Mouse (Mus musculus) CH12.LX (cell line): ENCODE measurements around the gene Tmem108. TPM values are rescaled to one million over a fixed set of nuclear protein-coding genes. Genes with fewer than 3 reads are reported as not detected.

Source experiments
- DNase-seq: peaks from one replicate; pipeline ENCODE4 v3.0.0-alpha.2; 2013; ENCODE audit errors: extremely low read depth
- H3K27ac ChIP-seq: 2 replicates; pipeline ENCODE4 v1.5.1; 2012; ENCODE audit warnings: low read depth, mild to moderate bottlenecking, control low read depth, moderate library complexity; ENCODE audit not compliant: insufficient read depth
- H3K27me3 ChIP-seq: replicated peaks from 2 replicates; pipeline ENCODE3; 2012; ENCODE audit warnings: inconsistent platforms
- H3K36me3 ChIP-seq, 2 experiments: replicated peaks in 1 of 2; 2 replicates each; pipeline versions ENCODE3 to v1.6.1; 2012; ENCODE audit warnings: inconsistent platforms in 1 of 2, low read length in 1 of 2, mild to moderate bottlenecking in 1 of 2, mixed read lengths in 1 of 2, moderate library complexity in 1 of 2; ENCODE audit not compliant: control insufficient read depth in 1 of 2, insufficient read depth in 1 of 2
- H3K4me1 ChIP-seq, 2 experiments: 2 replicates each; pipeline ENCODE4 v1.6.1; 2012; ENCODE audit warnings: inconsistent platforms in 1 of 2, moderate library complexity in 1 of 2; ENCODE audit not compliant: insufficient read depth in 2 of 2, control insufficient read depth in 1 of 2
- H3K4me2 ChIP-seq: 2 replicates; pipeline ENCODE4 v1.6.1; 2012; ENCODE audit warnings: low read depth, mild to moderate bottlenecking, control low read depth; ENCODE audit not compliant: poor library complexity, insufficient read depth, severe bottlenecking
- H3K4me3 ChIP-seq, 3 experiments: fragments of 150-350 bp in 1 of 3; sonication (generic) in 1 of 3; replicated peaks in 1 of 3; 2 replicates each; pipeline versions ENCODE3 to v1.5.1; 2011 to 2012; ENCODE audit warnings: low read depth in 2 of 3, low read length in 2 of 3, mild to moderate bottlenecking in 2 of 3, moderate library complexity in 2 of 3, control low read depth in 1 of 3, improper control_type of control experiment in 1 of 3, inconsistent platforms in 1 of 3, mixed read lengths in 1 of 3; ENCODE audit not compliant: poor library complexity in 1 of 3
- H3K79me2 ChIP-seq: replicated peaks from 2 replicates; pipeline ENCODE4 v1.6.1; 2012; ENCODE audit warnings: mild to moderate bottlenecking, moderate library complexity; ENCODE audit not compliant: control insufficient read depth, poor library complexity, insufficient read depth, severe bottlenecking; ENCODE audit errors: extremely low read depth
- H3K9ac ChIP-seq: 2 replicates; pipeline ENCODE4 v1.6.1; 2012; ENCODE audit warnings: low read depth, mild to moderate bottlenecking, control low read depth, moderate library complexity; ENCODE audit not compliant: insufficient read depth
- H3K9me3 ChIP-seq: replicated peaks from 2 replicates; pipeline ENCODE3; 2012; ENCODE audit warnings: low read length, inconsistent platforms, mixed read lengths
- BHLHE40 ChIP-seq: IDR thresholded peaks from 2 replicates; pipeline ENCODE4 v1.6.1; 2011; ENCODE audit warnings: mild to moderate bottlenecking, low read depth, low read length, improper control_type of control experiment
- CHD2 ChIP-seq: IDR thresholded peaks from 2 replicates; pipeline ENCODE4 v1.6.1; 2011; ENCODE audit warnings: low read length, improper control_type of control experiment
- CTCF ChIP-seq, 2 experiments: IDR thresholded peaks in 1 of 2; conservative IDR thresholded peaks in 1 of 2; 2 replicates each; pipeline ENCODE4 v1.5.1; 2011 to 2012; ENCODE audit warnings: low read depth in 2 of 2, low read length in 2 of 2, improper control_type of control experiment in 1 of 2, inconsistent platforms in 1 of 2, mild to moderate bottlenecking in 1 of 2, moderate library complexity in 1 of 2
- E2F4 ChIP-seq: IDR thresholded peaks from 2 replicates; pipeline ENCODE4 v1.6.1; 2011; ENCODE audit warnings: low read depth, low read length, improper control_type of control experiment; ENCODE audit not compliant: insufficient replicate concordance
- ELF1 ChIP-seq: IDR thresholded peaks from 2 replicates; pipeline ENCODE4 v1.6.1; 2014; ENCODE audit warnings: low read depth, mild to moderate bottlenecking, inconsistent platforms, low read length, improper control_type of control experiment
- GABPA ChIP-seq: IDR thresholded peaks from 2 replicates; pipeline ENCODE4 v1.6.1; 2012; ENCODE audit warnings: low read depth, low read length, improper control_type of control experiment, inconsistent platforms; ENCODE audit not compliant: insufficient replicate concordance
- HCFC1 ChIP-seq: IDR thresholded peaks from 2 replicates; pipeline ENCODE4 v1.6.1; 2012; ENCODE audit warnings: low read depth, mild to moderate bottlenecking, inconsistent platforms, low read length, improper control_type of control experiment
- IRF4 ChIP-seq: IDR thresholded peaks from 2 replicates; pipeline ENCODE4 v1.6.1; 2014; ENCODE audit warnings: low read depth, mild to moderate bottlenecking, inconsistent platforms, low read length, improper control_type of control experiment
- JUN ChIP-seq: IDR thresholded peaks from 2 replicates; pipeline ENCODE4 v1.6.1; 2011; ENCODE audit warnings: low read depth, mild to moderate bottlenecking, low read length, improper control_type of control experiment, moderate library complexity; ENCODE audit not compliant: insufficient read depth
- JUND ChIP-seq: conservative IDR thresholded peaks from 2 replicates; pipeline ENCODE4 v1.6.1; 2011; ENCODE audit warnings: low read depth, low read length, improper control_type of control experiment
- KAT2A ChIP-seq: IDR thresholded peaks from 2 replicates; pipeline ENCODE4 v1.6.1; 2012; ENCODE audit warnings: low read length, improper control_type of control experiment, inconsistent platforms; ENCODE audit not compliant: insufficient replicate concordance
- MAZ ChIP-seq: IDR thresholded peaks from 2 replicates; pipeline ENCODE4 v1.6.1; 2012; ENCODE audit warnings: low read depth, mild to moderate bottlenecking, inconsistent platforms, low read length, improper control_type of control experiment, moderate library complexity
- NELFE ChIP-seq: IDR thresholded peaks from 2 replicates; pipeline ENCODE4 v1.6.1; 2011; ENCODE audit warnings: low read depth, low read length, improper control_type of control experiment
- POLR2AphosphoS2 ChIP-seq: IDR thresholded peaks from 2 replicates; pipeline ENCODE4 v1.6.1; 2011; ENCODE audit warnings: low read depth, low read length, improper control_type of control experiment
- RAD21 ChIP-seq: IDR thresholded peaks from 2 replicates; pipeline ENCODE4 v1.6.1; 2011; ENCODE audit warnings: low read depth, mild to moderate bottlenecking, low read length, improper control_type of control experiment, moderate library complexity
- RCOR1 ChIP-seq: conservative IDR thresholded peaks from 2 replicates; pipeline ENCODE4 v1.6.1; 2012; ENCODE audit warnings: low read depth, mild to moderate bottlenecking, inconsistent platforms, low read length, improper control_type of control experiment
- SMC3 ChIP-seq: IDR thresholded peaks from 2 replicates; pipeline ENCODE4 v1.6.1; 2011; ENCODE audit warnings: low read depth, low read length, improper control_type of control experiment
- TBP ChIP-seq: conservative IDR thresholded peaks from 2 replicates; pipeline ENCODE4 v1.6.1; 2011; ENCODE audit warnings: low read depth, low read length, improper control_type of control experiment
- USF2 ChIP-seq: conservative IDR thresholded peaks from 2 replicates; pipeline ENCODE4 v1.6.1; 2011; ENCODE audit warnings: low read depth, low read length, improper control_type of control experiment
- ZC3H11A ChIP-seq: IDR thresholded peaks from 2 replicates; pipeline ENCODE4 v1.6.1; 2012; ENCODE audit warnings: low read depth, mild to moderate bottlenecking, inconsistent platforms, low read length, improper control_type of control experiment
- ZKSCAN1 ChIP-seq: IDR thresholded peaks from 2 replicates; pipeline ENCODE4 v1.6.1; 2012; ENCODE audit warnings: low read depth, inconsistent platforms, low read length, improper control_type of control experiment, borderline replicate concordance
- ZMIZ1 ChIP-seq: IDR thresholded peaks from 2 replicates; pipeline ENCODE4 v1.6.1; 2012; ENCODE audit warnings: low read depth, mild to moderate bottlenecking, inconsistent platforms, low read length, improper control_type of control experiment
- dilution Hi-C: fragments of 300-500 bp; cut with MboI; formaldehyde crosslinking; loops from 2 replicates; pipeline ENCODE4 v1.14.3; 2020; ENCODE audit warnings: low sequenced_read_pairs; ENCODE audit not compliant: extremely low pct_unique_long_range_greater_than_20kb, extremely low pct_ligation_motif_present
- in situ Hi-C: fragments of 300-500 bp; cut with MboI; formaldehyde crosslinking; loops from 3 replicates; pipeline ENCODE4 v1.14.3; 2019; ENCODE audit warnings: low sequenced_read_pairs, low pct_ligation_motif_present, low pct_unique_long_range_greater_than_20kb, mixed read lengths
- polyA plus RNA-seq: library from polyadenylated mRNA; unstranded; fragments of >175 nt; gene quantifications from 2 replicates; pipeline ENCODE4 v1.2.1, GENCODE M21; 2012; ENCODE audit warnings: low read depth; ENCODE audit not compliant: insufficient read length
- total RNA-seq, 2 experiments: library from RNA; depleted of rRNA; stranded (reverse); fragments of 300-350 nt in 1 of 2; fragments of >200 nt in 1 of 2; gene quantifications; 2 replicates each; pipeline ENCODE4 v1.2.3; 2012 to 2014

Tmem108 gene
- total and polyA plus RNA-seq, 3 experiments, result 0.04 to 0.13 (median 0.07) TPM

GRCm38 (mm10) chr9:103677811-103678210, 83.8 kb downstream of the Tmem108 start:
- in situ Hi-C loops, result no loop called here
- H3K9me3 ChIP-seq, result no peaks in the 10 kb centered on the region
- no peaks in the 10 kb centered on the region for H3K36me3 ChIP-seq
- H3K4me1 ChIP-seq, result peaks cover 2 to 21% of the 10 kb centered on the region in 2 experiments; a peak in 2 of 4 replicates
- H3K4me2 ChIP-seq, result no peak overlapping the region
- TF ChIP-seq RAD21, result no peak
- TF ChIP-seq GABPA, result no peak
- no peak for TF ChIP-seq MAZ
- no peak for TF ChIP-seq NELFE
- TF ChIP-seq USF2, result no peak
- no peak for TF ChIP-seq HCFC1
- no peak overlapping the region for H3K9ac ChIP-seq
- H3K27ac ChIP-seq, result no peak overlapping the region
- H3K27me3 ChIP-seq, result peaks cover 23% of the 10 kb centered on the region
- no peak for DNase-seq
- dilution Hi-C loops, result no loop called here
- no peak overlapping the region for H3K4me3 ChIP-seq
- H3K79me2 ChIP-seq, result no peaks in the 10 kb centered on the region

DNA sequence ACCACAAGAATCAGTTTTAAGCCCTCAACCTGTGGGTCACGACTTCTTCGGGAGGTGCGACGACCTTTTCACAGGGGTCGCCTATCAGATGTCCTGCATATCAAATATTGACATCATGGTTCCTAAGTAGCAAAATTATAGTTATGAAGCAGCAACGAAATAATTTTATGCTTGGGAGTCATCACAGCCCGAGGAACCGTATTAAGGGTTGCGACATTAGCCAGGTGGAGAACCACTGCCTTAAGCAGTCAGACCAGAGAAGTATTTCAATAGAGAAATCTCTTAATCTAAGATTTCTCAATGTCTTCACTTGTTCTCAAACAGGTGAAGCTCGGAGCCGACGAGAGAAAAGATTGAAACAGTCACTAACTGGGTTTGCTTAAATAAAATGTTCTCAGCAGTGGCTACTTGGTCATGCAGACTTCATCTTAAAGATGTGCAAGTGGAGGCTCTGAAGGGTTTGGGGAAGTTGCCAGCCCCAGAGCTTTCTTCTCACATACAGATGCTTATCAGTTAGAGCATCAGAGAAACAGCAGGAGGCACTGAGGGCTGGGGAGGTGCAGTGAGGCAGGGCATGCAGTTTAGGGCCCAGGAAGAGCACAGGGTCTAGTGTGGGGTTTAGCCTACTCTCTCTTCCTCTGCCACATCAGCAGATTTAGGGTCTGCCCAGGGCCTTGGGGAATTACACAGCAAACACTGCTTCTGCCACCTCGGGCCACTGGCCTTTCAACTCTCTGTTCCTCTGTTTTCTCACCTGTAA, 85.7 kb downstream of the Tmem108 start:
- Histone ChIP-seq H3K9me3 (peaks cover 11% of the 10 kb centered on the region), H3K27me3 (peaks cover 18% of the 10 kb centered on the region), H3K4me1 (peaks cover 2 to 21% of the 10 kb centered on the region in 2 experiments; a peak in 2 of 4 replicates), H3K9ac (no peak overlapping the region), H3K36me3 (no peaks in the 10 kb centered on the region), H3K27ac (no peak overlapping the region), H3K79me2 (no peaks in the 10 kb centered on the region), H3K4me3 (no peak overlapping the region), H3K4me2 (peak overlapping the region; percentile 50; the same call in 1 of the 2 replicates)
- DNase-seq, result peak; percentile 13
- TF ChIP-seq ZKSCAN1 (no peak), ZC3H11A (no peak), BHLHE40 (no peak), GABPA (no peak), E2F4 (no peak), POLR2AphosphoS2 (no peak), TBP (no peak), ZMIZ1 (no peak), JUND (no peak), CHD2 (no peak), RCOR1 (no peak), RAD21 (no peak), CTCF (conservative IDR thresholded peaks at IDR 0.05 in 1 of 2, IDR thresholded peaks at IDR 0.05 in 1 of 2; ENCODE audit: low read depth in 2 of 2, low read length in 2 of 2) (no peak), JUN (no peak), SMC3 (no peak), KAT2A (no peak), ELF1 (no peak), IRF4 (no peak)
- dilution Hi-C loops, result no loop called here
- in situ Hi-C loops, result no loop called here
